Mouse (Mus musculus) right cerebral cortex, postnatal 10 days (tissue): ENCODE data around the gene Ino80d.
"Not testable (repeated sequence)": the region's sequence is repeated elsewhere in the genome, so short reads cannot be mapped to it uniquely, and the experiment has no call there.

Experiments
- DNase-seq, 2 experiments: peaks; one replicate each; pipeline ENCODE4 v3.0.0; 2021; ENCODE audit warnings: low spot score in 2 of 2

The Ino80d gene

GRCm38 (mm10) chr1:63114136-63114781, at the start of gene Ino80d:
TSS of gene Ino80d (minus strand) at chr1:63114667.
- DNase-seq: peak; percentile 87 to 90

GRCm38 (mm10) chr1:63140231-63140630, 25.8 kb upstream of the Ino80d start:
- DNase-seq: no peak

GRCm38 (mm10) chr1:63138586-63138985, 24.1 kb upstream of the Ino80d start:
- not testable (repeated sequence) for DNase-seq

GRCm38 (mm10) chr1:63137971-63138370, 23.5 kb upstream of the Ino80d start:
- no peak for DNase-seq

GRCm38 (mm10) chr1:63134530-63134929, 20.1 kb upstream of the Ino80d start:
- DNase-seq: no peak

GRCm38 (mm10) chr1:63131766-63132165, 17.3 kb upstream of the Ino80d start:
- no peak for DNase-seq

GRCm38 (mm10) chr1:63130883-63131282, 16.4 kb upstream of the Ino80d start:
- no peak for DNase-seq

- DNase-seq: no peak
These were observed 15.6 kb upstream of the Ino80d start for GRCm38 (mm10) chr1:63129857-63130690.

GRCm38 (mm10) chr1:63129273-63129672, 14.8 kb upstream of the Ino80d start:
- DNase-seq: no peak

- DNase-seq: peak; percentile 41 to 54
These were observed 11.7 kb upstream of the Ino80d start for GRCm38 (mm10) chr1:63126206-63126605.

GRCm38 (mm10) chr1:63123823-63124450, 9.5 kb upstream of the Ino80d start:
- DNase-seq: no peak

GRCm38 (mm10) chr1:63122005-63122404, 7.5 kb upstream of the Ino80d start:
- no peak for DNase-seq

GRCm38 (mm10) chr1:63120382-63120781, 5.9 kb upstream of the Ino80d start:
- DNase-seq: no peak

GRCm38 (mm10) chr1:63119675-63120074, 5.2 kb upstream of the Ino80d start:
- no peak for DNase-seq

GRCm38 (mm10) chr1:63115540-63115939, 1.1 kb upstream of the Ino80d start:
- no peak for DNase-seq

GRCm38 (mm10) chr1:63115096-63115495, 629 bp upstream of the Ino80d start:
- DNase-seq: no peak

- peak; percentile 47 for DNase-seq
These were observed 962 bp downstream of the Ino80d start for GRCm38 (mm10) chr1:63113274-63114135.

- DNase-seq: peak in 1 of 2 experiments; percentile 26
These were observed 1.6 kb downstream of the Ino80d start for GRCm38 (mm10) chr1:63112865-63113261.

- DNase-seq: no peak
These were observed 2.2 kb downstream of the Ino80d start for GRCm38 (mm10) chr1:63112151-63112864.

- DNase-seq: peak in 1 of 2 experiments; percentile 42
These were observed 3.8 kb downstream of the Ino80d start for GRCm38 (mm10) chr1:63110536-63111285.
